Mouse (Mus musculus) urinary bladder, postnatal 10 days (tissue): ENCODE data around the gene Igbp1.

Experiments used
- DNase-seq: peaks from one replicate; pipeline ENCODE4 v3.0.0; 2022; ENCODE audit warnings: low spot score

Gene Igbp1

DNA sequence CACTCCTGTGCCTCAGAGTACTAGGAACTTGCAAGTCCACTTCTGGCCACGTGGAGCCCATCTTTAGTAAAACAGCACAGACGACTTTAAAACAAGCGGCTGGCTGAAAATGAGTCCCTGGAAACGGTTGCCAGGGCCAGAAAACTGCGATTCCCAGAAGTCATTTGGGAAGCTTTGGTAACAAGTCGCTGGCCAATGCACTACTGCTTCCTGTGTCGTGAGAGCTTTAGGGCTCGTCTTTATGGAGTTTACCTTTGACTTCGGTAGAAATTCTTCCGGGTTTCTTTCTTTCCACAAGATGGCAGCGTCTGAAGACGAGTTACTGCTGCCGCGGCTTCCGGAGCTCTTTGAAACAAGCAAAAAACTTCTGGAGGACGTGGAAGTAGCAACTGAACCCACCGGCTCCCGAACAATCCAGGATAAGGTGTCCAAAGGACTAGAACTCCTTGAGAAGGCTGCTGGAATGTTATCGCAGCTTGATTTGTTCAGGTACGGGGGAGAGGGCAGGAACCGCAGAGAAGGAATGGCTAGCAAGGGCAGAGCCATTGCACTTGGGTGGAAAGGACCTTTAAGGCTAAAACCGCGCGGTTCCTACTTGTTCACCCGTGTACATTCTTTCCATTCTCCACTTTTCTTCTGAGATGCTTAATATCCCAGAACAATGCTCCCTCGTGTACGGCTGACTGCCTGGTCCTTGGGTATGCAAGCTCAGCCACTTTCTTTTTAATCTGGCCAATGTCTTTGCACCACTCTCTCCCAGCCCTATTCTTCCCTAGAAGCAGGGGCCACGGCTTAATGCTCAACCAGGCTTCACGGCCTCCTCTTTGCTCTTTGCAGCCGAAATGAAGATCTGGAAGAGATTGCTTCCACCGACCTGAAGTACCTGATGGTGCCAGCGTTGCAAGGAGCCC, at the start of gene Igbp1:
Gene Igbp1 (plus strand): TSS at position 224 of the 911 bp plus-strand sequence.
- peak; percentile 9 for DNase-seq

DNA sequence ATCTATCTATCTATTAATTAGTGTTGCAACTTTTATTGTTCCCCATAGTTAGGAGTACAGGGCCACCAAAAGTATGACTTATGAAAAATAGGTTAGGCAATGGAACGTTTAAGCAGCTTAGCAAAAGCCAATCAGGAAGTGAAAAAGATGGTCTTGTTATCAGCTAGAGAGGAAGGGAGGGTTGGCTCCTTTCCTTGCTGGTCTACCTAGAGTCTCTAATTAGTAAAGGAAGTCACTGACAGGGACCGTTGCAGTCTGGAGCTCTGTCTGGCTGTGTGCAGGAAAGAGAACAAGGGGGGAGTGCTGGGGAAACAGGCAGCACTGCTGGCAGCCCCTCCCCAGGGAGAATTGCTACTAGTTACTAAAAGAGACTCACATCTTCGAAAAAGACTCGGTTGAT, 26.0 kb upstream of the Igbp1 start:
- no peak for DNase-seq

DNA sequence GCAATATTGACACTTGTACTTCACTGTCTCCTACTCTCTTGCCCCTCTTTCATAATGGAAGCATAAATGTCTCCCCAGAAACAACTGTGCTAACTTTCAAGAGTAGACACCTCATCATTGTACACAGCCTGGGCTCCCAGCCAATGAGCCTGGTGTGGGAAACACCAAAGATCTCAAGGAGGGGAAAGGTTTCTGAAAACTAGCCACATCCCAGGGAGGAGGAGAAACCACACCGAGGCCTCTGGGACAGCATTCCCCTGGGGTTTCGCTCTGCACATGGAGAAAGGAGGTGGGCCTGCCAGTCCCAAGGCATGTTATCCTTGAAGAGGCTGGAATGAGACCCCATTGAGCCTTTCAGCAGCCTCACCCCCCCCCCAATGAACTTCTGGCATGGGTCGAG, 24.0 kb upstream of the Igbp1 start:
- DNase-seq: no peak

DNA sequence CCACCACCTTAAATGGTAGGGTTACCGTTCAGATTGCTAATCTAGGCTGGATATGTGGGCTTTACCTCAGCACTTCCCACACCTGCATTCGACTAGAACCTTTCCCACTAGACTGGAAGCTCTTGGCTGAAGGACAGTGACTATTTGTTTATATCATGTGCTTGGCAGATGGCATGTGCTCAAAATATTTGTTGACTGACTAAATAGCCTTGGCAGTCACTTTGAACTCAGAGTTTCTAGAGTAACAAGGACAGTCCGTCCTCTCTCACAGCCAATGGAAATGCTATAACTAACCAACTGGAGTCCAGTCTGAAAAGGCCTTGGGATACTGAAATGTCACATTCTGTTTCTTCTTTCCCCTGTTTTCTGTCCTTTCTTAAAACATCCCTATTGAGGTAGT, 22.6 kb upstream of the Igbp1 start:
- no peak for DNase-seq

DNA sequence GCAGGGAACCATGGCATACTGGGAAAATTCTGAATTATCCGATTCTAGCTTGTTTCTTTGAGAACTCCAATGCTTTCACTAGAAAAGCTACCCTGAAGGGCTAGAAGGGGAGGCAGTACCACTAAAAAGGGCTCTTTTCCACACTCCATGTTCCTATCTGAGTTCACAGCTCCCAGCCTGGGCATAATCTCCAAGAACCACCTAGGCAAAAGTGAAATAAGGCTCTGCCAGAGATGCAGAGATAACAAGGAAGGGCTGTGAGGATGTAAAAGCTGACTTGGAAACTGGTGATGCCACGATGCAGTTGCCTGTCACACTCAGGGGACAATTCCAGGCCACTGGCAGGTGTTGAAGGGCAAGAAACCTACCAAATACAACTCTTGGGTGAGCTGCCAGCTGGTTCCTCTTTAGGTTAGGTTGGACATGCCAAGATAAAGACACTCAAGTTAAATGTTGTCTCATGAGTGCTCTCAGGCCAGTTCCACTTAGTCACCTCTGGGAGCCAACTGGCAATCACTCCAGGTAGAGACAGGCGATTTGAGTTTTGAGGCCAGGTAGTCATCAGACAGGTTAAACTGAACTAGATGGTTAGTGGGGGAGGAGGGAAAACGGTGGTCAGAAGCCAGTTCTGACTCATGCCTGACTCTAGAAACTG, 18.4 kb upstream of the Igbp1 start:
- DNase-seq: no peak

DNA sequence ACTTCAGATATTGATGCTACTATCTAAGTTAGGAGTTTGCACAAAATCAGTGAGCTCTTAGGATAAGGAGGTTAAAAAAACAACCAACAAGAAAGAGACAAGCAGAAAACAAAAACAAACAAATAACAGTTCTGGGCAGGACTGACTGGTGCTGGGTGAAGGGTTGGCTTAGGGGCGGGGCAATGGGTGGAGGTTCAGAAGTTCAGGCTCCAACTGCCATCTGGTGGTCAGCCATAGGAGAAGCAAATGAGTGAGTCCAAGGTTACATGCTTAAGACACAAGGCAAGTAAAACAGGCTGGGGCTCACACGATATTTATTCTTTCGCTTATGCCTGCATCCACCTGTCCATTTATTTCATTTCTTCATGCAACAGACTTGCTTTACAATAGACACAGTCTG, 13.8 kb upstream of the Igbp1 start:
- DNase-seq: peak; percentile 9

DNA sequence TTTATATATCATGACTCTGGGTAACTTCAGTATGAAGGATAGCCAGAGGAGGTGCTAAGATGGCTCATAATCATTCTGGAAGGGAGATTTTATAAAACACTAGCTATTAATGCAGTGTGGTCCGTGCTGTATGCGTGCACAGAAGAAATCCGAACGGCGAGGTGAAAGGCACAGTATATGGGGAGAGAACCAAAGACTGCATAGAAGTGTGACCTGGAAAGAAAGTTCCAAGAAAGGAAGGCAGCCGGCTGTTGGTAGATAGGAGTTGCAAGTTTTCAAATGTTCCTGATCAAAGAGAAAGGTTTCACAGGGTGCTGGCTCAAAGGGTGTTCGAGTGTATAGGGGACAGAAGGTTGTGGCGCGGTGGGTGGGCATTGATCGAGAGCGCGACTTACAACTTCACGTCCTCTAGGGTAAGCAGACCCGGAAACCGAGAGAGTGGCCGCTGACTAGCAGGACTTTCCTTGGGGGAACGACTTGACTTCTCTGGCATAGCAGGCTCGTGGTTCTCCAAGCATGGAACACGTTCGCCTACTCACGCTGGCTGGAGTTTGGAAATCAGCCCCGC, 507 bp upstream of the Igbp1 start:
- no peak for DNase-seq

DNA sequence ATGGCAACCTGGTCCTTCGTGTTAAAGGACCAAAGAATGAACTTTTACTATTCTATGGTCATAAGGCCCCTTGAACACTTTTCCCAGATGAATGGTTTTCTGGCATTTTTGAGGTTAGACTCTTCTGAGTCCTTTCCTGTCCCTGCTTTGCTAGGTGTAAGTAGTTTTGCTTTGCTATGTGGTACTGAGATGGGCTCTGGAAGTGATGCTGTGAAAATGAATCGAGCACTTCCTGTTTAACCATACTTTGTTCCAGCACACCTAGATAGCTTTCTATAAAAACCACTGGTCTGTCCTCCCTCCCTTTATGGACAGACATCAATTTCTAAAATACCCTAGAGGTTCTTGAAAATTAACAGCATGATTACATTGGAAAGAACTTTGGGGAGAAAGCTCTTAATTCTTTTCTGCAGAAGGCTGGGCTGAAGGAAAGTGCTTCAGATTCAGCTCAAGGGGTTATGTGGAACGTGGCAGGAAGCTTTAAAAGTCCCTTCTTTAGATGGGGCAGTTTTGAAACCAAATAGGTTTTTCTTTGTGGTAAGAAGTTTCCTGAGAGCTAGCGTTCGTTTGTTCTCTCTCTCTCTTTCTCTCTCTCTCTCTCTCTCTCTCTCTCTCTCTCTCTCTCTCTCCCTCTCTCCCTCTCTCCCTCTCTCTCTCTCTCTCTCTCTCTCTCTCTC, 10.2 kb downstream of the Igbp1 start:
- DNase-seq: no peak

DNA sequence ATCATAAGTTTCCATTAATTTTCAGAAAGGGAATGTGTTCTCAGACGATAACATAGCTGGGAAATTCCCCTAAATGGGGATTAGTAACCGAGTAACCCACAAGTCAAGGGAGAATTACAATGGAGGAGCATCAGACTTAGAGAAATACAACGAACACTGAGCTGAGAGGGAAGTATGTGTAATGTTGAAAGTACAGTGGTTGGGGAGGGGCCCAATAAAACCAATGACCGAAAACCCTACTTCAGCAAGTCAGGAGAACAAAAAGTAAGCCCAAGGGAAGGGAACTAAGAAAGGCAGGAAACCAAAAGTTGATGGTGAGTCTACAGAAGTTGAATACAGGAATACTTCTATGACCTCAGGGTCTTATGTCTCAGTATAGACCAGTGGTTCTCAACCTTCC, 14.1 kb downstream of the Igbp1 start:
- no peak for DNase-seq

DNA sequence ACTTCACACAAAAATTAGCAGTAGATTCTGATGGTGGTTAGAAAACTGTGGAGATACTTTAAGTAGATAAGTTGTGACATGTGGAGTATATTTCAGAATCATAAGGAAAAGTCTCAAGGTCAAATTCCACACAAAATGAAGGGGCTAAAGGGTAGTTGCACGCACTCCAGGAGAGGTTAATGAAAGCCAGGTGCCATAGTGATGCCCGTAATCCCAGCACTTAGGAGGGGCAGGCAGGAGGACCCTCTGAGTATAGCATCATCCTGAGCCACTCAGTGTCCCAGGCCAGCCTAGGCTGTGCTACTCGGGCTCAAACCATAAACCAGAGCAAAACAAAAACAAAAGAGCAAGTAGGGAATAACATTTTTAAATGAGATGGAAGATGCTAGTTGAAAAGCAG, 15.8 kb downstream of the Igbp1 start:
- no peak for DNase-seq

DNA sequence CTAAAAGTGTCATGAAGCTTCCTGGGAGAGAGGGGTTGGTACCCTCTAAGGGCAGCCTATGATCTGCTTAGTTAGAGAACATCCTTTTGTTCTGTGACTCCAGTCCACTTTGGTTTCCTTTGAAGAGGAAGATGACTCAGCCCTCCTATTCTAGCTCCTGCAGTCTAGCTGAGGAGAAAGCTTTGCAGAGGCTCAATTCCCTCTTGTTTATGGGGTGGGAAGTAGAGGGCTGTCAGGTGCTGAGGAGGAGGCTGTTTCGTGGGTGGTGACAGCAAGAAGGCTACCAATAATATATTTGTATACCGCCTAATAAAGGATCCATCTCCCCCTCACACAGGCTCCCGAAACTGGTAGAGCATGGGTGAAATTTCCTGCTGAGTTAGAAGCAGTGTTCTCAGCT, 22.6 kb downstream of the Igbp1 start:
- no peak for DNase-seq

DNA sequence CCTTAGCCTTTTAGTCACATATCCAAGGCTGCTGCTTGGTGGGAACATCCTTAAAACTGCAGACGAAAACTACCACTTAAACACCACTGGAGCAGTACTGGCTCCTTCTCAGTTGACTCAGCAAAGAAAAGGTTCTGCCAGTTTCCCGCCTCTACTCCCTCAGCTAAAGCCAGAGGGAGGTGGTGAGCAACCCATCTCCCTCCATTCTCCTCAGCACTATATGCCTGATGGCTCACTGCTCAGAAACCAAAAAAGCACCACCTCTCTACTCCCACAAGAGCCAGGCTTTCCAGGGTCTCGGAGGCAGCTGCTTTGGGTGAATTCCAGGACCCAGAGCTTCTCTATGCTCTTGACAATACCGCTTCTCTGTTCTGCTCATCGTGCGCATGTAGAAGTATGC, 23.5 kb downstream of the Igbp1 start:
- no peak for DNase-seq

DNA sequence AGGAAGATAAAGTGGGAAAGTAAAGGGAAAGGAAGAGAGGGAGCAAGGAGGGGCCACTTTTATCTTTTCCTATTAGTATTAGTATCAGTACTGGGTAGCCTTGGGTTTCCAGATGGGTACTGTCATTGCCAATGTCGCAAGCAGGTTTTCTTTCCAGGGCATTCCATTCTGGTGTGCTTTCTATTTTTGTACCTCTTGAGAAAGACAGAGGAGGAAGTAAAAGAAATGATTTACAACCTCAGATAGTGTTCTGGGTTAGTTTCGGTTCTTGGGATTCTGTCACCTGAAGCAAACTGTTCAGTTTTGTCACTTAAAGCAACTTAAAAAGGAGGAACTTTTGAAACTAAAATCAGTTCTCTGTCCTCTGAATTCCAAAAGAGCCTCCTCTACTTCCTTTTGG, 24.4 kb downstream of the Igbp1 start:
- no peak for DNase-seq

DNA sequence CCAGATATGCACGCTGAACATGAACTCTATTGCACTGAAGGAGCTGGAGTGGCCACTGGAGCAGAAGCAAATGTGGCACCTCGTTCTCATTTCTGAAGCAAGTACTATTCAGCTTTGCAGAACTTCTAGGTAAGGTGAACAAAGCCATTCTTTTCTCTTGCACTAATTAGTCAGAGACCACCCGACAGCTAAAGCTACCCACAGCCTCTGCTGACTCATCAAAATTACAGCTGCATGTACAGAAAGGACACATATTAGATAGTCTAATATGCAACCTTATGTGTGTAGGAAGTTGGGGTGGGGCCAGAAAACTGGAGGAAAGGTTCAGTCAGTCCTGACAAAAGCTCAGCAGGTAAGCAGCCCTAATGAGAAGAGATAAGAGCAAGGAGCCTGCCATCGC, 30.4 kb downstream of the Igbp1 start, which contains the start of gene Dgat2l6:
Gene Dgat2l6 (plus strand): TSS at position 368 of the 400 bp plus-strand sequence.
- no peak for DNase-seq

DNA sequence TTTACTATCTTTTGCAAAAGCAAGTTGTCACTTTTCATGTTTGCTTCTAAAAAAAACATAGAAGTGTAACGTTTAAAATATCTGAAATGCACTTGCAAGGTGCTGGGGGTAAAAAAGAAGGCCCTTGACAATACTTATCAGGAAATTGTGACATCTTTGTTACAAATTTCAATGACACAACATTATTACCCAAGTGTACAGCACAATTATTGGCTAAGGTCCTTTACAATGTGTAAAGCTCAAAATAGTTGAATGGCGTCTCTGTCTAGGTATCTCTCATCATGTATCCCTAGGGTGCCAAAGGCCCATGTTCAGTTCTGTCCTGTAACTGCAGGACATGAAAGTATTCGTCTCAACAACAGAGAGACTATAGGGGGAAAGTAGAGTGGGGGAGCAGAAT, 61.9 kb downstream of the Igbp1 start:
- no peak for DNase-seq

DNA sequence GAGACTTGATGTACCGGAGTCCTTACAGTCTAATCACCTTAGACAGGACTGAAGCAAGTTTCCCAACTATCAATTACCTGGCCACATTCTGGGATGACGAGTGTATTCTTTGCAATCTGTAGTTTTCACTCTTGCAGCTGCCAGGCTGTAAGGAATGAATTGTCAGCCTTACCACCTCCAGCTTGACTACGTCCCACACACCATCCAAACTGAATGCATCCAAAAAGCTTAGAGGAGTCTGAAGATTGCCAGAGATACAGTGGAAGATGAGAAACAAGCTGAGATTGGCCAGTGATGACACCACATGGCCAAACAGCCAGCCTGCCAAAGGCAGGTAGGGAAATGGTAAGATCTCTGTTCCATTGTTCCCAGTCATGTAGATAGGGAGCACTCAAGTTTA, 71.6 kb downstream of the Igbp1 start:
- no peak for DNase-seq
